Mouse (Mus musculus): ENCODE measurements around the gene Tpx2.

Tpx2 gene

DNA sequence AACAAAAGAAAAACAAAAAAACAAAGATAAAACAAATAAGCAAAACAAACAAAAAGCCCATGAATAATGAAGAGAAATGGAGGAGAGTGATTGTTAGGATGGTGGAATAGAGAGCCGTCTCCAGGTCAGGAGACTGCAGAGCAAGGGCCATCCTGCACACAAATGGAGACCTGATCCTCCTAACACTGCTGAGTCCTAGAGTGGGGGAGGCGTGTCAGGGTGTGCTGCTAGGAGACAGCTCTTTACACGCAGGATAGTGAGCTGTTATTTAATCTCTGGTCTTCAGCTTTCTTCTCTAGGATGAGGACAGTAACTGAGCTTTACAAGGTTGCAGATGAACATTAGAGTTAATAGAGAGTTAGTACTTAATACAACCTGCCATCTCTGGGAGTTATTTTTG is 14.9 kb downstream of the Tpx2 start:
- no peak for DNase-seq (ENCODE audit: low read depth, low spot score)

DNA sequence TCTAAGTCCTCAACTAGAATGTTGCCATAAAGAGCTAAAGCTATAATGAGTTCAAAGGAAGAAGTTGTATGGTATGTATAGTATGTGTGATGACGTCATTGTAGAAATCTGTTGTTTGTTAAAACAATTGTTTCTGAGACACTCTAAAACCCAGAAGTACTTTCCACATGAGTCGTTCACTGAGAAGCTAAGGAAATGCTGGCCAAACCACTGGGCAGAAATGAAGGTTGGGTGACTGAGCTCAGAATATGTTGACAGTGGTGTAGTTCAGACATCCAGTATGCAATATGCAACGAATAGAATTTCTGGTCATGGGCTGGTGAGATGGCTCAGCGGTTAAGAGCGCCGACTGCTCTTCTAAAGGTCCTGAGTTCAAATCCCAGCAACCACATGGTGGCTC is 15.6 kb downstream of the Tpx2 start:
- no peak for DNase-seq (ENCODE audit: low read depth, low spot score)

DNA sequence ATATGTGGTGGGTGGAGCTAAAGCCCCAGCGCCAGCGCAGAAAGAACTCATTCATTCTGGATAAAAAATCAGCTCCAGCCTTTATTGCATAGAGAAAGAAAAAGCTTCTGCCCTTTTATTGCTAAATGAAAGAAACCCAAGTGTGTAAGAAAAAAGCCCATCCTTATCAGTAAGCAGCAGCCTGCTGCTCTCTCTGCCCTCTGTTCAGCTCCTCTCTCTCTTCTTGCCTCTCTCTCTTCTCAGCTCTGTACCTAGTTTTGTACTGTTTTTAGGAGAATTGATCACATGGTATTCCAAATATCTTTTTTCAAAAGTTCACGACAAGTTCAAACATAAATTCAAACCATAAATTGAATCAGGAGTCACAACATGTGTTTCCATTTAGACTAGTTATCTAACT is 30.5 kb downstream of the Tpx2 start:
- DNase-seq (ENCODE audit: low read depth, low spot score), result no peak

DNA sequence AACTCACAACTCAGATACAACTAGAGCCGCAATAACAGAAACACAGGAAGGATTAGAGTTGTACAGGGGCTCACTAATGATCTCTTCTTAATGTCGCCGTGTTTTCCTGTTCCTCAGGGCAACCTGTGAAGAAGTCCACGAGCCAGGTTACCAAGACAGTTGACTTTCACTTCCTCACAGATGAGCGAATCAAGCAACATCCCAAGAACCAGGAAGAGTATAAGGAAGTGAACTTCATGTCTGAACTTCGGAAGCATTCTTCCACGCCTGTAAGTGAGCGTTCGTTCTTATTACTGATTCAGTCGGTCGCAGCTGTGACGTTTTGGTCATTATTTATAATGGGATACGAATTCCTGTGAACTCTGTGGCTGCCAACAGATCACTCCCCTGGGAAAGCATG is 33.1 kb downstream of the Tpx2 start:
- no peak for DNase-seq (ENCODE audit: low read depth, low spot score)

DNA sequence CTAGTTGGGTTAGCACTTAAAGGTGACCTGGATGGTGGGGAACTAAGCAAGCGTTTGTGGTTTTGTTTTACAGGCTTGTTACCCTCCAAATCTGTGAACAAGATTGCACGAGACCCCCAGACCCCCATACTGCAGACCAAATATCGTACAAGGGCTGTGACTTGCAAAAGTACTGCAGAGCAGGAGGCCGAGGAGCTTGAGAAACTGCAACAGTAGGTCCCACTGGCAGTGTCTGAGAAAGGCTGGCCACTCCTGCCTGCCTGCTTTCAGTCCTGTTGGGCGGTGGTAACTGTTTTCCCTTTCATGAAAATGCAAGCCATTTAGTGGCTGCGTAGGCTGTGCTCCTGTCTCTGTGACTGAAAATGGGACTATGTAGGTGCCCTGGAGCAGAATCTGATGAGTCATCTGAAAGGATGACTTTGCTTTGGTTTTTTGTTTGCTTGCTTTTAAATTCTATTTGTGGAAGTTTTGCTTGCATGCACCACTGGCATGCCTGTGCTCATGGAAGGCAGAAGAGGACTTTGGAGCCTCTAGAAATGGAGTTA is 36.4 kb downstream of the Tpx2 start:
- DNase-seq (ENCODE audit: low read depth, low spot score), result peak; percentile 88

DNA sequence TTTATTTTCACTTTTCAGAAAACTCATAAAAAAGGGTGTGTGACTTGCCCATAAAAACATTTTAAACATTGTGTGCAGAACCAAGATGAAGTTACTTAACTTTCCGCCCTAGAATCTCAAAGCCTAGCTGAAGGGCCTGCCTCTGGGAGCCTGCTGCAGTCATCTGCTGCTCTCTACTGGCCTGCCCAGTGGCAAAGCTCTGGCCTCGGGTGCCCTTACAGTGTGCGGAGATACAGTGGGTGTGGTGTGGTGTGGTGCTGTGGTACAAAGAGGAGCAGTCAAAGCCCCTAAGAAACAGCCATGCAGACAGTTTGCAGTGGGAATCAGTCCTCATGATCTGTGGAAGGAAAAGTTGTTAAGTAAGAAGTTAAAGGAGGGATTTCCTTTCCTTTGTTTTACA is 39.5 kb downstream of the Tpx2 start:
- DNase-seq (ENCODE audit: low read depth, low spot score), result no peak

DNA sequence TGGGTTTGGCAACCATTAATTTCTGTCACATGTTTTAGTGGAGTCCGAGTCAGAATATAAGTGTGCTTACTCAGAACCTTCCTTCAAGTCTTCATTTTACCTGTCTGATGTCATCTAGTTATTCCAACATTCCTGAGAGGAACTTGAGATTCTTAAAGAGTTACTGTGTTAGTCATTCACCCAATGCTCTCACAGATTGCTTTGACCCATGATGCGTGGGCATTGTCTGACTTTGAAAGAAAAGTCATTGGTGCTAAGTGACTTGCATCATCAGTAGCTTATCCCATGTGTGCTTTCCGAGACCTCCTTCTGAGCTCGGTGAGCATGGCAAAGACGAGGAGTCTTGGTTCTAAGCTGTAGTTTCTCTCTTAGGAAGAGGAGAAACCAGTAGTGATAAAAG is 41.0 kb downstream of the Tpx2 start:
- peak; percentile 21 for DNase-seq (ENCODE audit: low read depth, low spot score)

DNA sequence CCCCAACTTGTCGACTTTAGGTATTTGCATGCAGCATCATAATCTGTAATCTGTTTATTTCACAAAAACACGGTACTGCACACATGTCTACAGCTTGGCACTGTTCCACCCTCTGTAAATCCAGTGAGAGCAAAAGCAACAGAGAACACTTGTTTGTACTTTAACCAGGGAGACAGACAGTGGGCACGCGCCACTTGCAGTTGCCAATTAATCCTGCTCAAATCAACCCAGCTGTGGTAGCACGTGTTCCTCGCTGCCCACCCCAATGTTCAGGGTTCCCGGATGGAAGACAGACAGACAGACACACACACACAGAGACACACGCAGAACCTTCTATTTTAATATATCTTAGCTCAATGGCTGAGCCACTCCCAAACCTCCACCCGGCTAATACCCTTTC is 48.1 kb downstream of the Tpx2 start:
- DNase-seq (ENCODE audit: low read depth, low spot score), result no peak

DNA sequence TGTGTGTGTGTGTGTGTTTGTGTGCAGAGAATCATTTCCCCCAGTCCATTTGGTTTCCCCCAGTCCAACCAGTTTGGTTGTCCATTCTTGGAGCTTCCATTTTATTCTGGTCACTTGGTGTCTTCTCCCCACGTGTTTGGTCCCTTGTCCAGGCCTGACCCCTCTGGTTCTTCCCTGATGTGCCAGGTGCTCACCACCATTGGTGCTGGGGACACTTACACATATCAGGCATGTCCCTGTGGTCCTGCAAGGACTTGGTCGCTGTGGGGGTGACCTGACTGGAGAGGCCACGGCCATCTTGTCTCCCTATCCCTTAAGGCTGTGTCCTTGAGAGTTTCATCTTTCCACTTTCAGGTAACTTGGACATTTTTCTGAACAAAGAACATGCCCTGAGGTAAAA is 49.2 kb downstream of the Tpx2 start:
- no peak for DNase-seq (ENCODE audit: low read depth, low spot score)

DNA sequence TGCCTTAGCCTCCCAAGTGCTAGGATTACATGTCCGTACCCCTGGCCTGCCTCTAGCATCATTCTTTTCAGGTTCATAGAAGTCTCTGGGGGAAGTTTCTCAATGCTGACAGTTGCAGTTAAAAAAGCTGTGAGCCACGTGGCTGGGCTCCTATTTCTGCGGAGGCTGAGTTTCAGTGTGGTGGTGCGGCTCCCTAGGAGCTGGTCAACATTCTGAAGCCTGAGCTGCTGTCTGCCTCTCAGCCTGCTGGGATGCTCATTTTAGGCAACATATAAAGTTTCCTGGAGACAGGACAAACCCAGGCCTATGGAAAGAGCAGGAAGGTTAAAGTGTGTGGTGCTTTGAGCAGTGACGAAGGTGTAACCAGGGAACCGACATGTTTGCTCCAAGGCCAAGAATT is 51.2 kb downstream of the Tpx2 start:
- DNase-seq (ENCODE audit: low read depth, low spot score), result no peak

DNA sequence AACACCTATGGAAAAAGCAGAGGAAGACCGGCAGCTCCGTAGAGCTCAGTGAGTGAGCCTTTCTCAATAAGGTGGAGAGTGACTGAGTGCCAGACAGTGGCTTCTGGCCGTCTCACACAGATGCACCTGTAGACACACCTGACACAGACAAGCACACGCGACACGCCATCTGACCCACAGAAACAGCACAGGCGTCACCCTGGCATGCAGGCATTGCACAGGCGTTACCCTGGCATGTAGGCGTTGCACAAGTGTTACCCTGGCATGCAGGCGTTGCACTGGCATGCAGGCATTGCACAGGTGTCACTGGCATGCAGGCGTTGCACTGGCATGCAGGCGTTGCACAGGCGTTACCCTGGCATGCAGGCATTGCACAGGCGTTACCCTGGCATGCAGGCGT is 53.5 kb downstream of the Tpx2 start:
- no peak for DNase-seq (ENCODE audit: low read depth, low spot score)

DNA sequence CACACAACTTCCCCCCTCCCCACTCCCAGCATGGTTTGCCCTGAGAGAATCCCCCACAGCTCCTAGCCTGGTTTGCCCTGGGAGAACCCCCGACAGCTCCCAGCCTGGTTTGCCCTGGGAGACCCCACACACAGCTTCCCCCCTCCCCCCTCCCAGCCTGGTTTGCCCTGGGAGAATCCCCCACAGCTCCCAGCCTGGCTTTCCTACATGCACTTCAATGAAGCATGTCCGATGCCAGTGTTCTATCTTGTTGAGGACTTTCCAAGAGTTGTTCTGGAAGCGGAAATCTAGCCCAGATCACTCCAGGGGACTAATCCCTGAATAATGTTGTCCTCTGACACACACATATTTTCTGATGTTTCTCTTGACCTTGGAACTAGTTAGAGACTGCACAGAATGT is 54.9 kb downstream of the Tpx2 start:
- peak; percentile 25 for DNase-seq (ENCODE audit: low read depth, low spot score)

DNA sequence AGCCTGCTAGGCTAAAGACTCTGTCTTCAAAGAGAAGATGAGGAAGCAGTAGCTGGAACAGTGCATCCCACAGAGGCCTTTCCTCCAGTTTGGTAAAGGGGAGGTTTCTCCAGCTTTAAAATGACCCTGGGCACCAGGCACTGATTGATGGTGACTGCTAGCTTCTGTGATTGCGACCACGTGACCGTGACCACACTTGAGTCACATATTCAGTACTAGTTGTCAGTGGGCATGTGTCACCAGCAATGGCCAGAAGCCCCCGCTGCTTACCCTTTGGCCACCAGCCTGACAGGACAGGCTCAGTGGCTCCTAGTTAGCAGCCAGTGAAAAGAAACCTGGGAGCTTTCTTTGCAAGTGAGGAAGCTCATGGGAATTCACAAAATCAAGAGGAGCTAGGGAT is 55.8 kb downstream of the Tpx2 start:
- no peak for DNase-seq (ENCODE audit: low read depth, low spot score)

DNA sequence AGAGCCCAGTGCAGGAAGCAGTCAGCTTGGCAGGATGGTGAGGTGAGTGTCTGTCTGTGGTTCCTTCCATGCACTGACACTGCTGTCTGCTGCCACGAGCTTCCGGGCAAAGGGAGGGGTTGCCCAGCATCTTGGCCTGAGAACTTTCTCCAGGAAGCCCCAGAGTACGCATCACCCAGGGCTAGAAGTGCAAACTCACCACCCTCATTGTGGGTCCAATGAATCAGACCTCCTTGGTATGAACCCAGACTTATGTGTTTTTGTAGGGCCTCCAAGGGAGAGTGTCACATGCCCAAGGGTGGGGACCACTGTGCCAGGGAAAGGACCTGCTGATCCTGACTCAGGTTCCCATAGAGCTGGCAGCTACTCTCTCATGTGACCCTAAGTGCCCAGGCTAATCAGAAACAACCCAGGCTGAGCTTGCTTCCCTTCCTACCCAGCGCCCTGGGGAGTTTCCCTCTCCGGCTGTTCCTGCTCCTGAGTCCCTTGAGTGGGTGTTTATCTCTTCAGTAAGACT is 56.4 kb downstream of the Tpx2 start:
- no peak for DNase-seq (ENCODE audit: low read depth, low spot score)

DNA sequence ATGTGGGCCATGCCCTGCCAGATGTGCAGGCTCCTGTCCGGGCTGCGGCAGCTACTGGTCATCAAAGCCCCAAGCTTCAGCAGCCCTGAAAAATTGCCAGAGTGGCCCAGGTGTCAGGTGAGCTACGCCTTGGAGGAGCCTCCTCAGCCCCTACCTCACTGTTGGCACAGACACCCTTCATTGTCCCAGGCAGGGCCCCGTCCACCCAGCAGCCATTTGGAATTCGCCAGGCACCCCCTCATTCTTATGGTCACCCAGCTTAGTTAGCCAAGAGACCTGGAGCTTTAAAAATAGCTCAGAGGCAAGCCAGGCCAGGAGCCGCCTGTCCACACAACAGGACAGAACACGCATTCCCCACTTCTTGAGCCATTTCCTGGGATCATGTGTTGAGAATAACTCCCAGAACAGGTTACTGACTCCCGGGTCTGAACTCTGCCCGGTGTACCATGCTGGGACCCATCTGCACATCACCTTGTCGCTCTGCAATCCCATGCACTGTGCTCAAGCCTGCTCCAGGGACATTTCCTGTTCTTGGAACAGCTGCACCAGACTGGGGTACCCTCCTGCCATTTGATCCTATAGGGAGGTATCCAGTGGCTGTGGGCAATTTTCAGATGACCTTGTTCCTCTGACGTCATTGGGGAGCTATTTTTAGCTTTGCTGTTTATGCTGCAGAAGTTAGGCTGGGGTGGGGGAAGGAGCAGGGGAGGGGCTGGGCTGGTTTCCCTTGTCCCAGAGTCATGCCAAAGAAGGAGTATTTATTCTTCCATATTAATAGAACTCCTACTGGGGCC is 57.5 kb downstream of the Tpx2 start:
- DNase-seq (ENCODE audit: low read depth, low spot score), result no peak

DNA sequence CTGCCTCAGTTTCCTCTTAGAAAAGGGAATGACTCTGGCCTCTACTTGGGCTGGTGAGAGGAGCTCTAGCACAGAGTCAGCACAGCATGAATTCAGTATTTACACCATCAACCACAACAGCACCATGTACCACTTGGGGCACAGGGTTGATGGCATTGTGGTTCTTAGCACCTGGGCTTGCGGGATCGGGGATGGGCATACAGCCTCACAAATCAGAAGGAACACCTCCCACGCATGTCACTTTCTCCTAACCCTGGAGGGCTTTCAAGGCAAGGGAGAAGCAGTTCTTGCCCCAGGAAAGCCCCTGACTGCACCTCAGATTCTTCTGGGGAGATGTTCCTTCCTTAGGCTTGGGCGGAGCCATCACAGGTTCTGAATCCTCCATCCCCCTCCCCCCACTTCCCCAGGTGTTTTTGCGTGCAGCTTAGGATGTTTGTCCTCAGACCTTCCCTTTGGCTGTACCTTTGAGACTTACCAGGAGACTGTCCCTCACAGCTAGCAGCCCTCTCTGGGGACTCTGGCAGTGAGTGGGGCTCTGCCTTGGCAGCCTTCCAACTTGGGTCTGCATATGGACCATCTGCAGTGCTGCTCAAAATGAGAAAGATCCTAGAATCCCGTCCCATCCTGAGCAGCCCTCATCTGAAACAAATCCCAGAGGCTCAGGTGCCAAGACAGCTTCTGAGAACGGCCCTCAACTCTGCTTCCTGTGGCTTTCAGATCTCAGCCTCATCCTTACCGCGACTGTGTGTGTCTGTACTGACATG is 58.7 kb downstream of the Tpx2 start:
- no peak for DNase-seq (ENCODE audit: low read depth, low spot score)

DNA sequence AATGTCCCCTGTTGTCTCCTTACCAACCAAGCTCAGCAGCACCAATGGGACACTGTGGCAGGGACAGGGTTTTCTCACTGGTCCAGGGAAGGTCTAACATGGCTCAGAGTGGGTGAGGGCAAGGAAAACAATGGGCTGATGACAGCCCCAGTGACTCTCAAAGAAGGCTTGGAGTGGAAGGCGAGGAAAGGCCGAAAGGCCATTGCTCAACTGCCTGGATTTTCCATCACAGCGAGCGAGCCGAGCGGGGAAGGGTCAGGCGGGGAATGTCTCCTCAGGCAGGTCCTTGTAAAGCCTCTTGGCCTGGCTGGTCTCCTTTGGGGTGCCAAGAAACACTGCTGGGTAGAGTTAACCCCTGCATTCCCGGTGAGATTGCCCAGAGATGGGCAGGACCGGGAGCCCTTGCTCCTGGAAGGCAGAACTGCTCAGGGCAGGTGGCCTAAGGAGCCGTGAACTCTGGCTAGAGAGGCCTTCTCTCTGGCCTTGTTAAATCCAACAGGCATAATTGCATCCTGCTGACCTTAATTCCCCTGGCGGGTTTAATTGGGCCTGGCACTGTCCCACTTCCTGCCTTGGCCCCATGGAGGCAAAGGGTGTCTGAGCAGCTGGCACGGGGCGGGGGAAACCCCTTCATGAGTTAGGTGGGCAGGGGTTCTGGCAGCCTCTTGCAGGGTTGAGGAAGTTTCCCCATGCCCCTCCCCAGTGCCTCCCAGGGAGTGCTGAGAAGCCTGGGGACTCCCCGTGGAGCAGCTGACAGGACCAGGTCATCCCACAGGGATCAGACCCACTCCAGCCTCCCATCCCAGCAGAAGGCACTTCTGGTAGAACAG is 59.6 kb downstream of the Tpx2 start:
- no peak for DNase-seq (ENCODE audit: low read depth, low spot score)

DNA sequence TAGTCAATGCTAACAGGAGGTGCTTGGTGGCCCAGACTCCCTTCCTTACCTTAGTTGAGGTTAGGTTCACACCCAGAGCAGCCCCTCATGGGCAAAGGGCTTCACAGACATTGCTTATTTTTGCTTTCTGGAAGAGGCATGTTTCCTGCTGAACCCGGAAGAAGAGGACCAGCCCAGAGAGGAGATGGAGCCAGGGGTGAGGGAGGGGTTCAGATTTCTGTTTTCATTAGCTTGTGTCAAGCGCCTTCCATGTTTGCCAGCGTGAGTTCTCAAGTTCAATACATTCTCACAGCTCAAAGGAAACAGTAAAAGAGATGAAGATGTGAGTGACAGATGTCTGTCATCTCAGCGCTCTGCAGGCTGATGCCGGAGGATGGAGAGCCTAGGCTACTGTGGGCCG is 62.1 kb downstream of the Tpx2 start:
- DNase-seq (ENCODE audit: low read depth, low spot score), result no peak

DNA sequence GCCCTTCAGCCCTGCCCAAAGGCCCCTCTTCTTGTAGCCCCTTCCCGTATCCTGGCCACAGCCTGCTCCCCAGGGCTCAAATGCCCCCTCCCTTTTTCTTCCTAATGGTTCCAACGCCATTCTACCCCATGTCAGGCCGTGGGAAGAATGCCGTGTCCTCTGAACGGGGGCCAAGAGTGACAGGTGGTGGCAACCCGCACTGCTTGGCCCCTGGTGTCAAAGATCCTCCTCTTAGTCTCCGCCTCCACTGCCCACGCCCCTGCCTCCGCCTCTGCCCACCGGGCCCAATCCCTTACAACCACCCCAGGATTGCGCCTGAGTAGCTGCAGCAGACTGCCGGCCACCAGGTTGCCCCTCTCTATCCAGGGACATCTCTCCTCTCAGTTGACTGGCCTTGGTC is 63.3 kb downstream of the Tpx2 start, which contains the start of gene Mylk2:
Gene Mylk2, plus strand, starts transcription at position 322 of the 400 bp plus-strand sequence.
- DNase-seq (ENCODE audit: low read depth, low spot score), result no peak

DNA sequence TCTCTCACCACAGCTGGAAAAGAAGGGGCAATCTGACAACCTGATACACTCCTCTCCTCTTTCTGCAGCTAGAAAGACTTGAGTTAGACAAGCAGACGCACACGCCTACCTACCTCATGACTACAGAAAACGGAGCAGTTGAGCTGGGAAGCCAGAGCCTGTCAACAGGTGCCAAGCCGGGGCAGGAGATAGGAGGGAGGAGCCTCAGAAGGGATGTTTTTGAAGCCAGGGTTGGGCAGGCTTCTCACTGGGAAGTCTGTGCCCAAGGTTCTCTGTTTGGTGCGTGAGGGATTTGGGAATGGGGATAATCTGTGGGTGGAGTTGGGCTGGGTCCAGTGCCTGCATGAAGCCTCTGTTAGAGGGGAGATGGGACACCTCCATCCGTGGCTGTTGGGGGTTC is 63.7 kb downstream of the Tpx2 start:
- no peak for DNase-seq (ENCODE audit: low read depth, low spot score)

DNA sequence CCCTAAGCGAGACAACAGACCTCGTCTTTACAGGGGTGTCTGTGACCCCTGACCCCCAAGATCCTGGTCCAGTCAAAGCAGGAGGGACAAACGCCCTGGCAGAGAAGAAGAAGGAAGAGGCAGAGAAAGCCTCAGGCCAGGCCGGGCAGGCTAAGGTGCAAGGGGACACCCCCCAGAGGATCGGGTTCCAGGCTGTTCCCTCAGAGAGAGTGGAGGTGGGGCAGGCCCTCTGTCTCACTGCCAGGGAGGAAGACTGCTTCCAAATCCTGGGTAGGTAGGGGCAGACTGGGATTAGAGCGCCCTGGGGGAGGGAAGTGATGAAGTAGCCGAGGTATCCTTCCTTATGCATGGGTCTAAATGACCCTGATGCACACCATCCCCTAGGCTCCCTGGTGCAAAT is 65.7 kb downstream of the Tpx2 start:
- no peak for DNase-seq (ENCODE audit: low read depth, low spot score)
